Mouse (Mus musculus) midbrain, postnatal 0 days (tissue): Measurements from ENCODE around the gene Anks6. TPM values are rescaled to one million over a fixed set of nuclear protein-coding genes. Genes with fewer than 3 reads are reported as not detected.

Experiments used
- ATAC-seq: fragments of 200-750 bp; cut with Nextera tagmentation; 2 replicates; pipeline ENCODE4 v1.8.0; 2017; ENCODE audit warnings: moderate number of reproducible peaks, mild to moderate bottlenecking, moderate TSS enrichment, moderate library complexity; ENCODE audit not compliant: low FRiP score
- DNase-seq: peaks from one replicate; pipeline ENCODE4 v3.0.0-alpha.2; 2015; ENCODE audit warnings: low spot score
- H3K27ac ChIP-seq: fragments of 300-500 bp; sonication (generic); 2 replicates; pipeline ENCODE4 v1.5.1; 2014; ENCODE audit warnings: low read depth, mild to moderate bottlenecking, low read length, mixed read lengths
- H3K27me3 ChIP-seq: fragments of 300-500 bp; sonication (generic); 2 replicates; pipeline ENCODE4 v1.6.1; 2014; ENCODE audit warnings: low read length, control low read depth, mixed read lengths; ENCODE audit not compliant: insufficient read depth
- H3K36me3 ChIP-seq: fragments of 300-500 bp; sonication (generic); 2 replicates; pipeline ENCODE4 v1.6.1; 2014; ENCODE audit warnings: low read length, control low read depth, mixed read lengths; ENCODE audit not compliant: insufficient read depth
- H3K4me1 ChIP-seq: fragments of 300-500 bp; sonication (generic); 2 replicates; pipeline ENCODE4 v1.6.1; 2014; ENCODE audit warnings: mild to moderate bottlenecking, control low read depth, antibody characterized with exemption, low read length, mixed read lengths; ENCODE audit not compliant: insufficient read depth
- H3K4me2 ChIP-seq: fragments of 300-500 bp; sonication (generic); 2 replicates; pipeline ENCODE4 v1.6.1; 2014; ENCODE audit warnings: low read depth, mild to moderate bottlenecking, low read length, mixed read lengths; ENCODE audit not compliant: poor library complexity, severe bottlenecking
- H3K4me3 ChIP-seq: fragments of 300-500 bp; sonication (generic); 2 replicates; pipeline ENCODE4 v1.5.1; 2014; ENCODE audit warnings: low read depth, mild to moderate bottlenecking, low read length, moderate library complexity
- H3K9ac ChIP-seq: fragments of 300-500 bp; sonication (generic); replicated peaks from 2 replicates; pipeline ENCODE4 v1.6.1; 2014; ENCODE audit warnings: mild to moderate bottlenecking, low read length, moderate library complexity, mixed read lengths; ENCODE audit not compliant: poor library complexity, severe bottlenecking
- H3K9me3 ChIP-seq: fragments of 300-500 bp; sonication (generic); 2 replicates; pipeline ENCODE4 v1.6.1; 2016; ENCODE audit warnings: low read length, control low read depth
- CTCF ChIP-seq: IDR thresholded peaks from 2 replicates; pipeline ENCODE4 v1.5.1; 2016; ENCODE audit warnings: antibody characterized with exemption, mild to moderate bottlenecking
- WGBS: fragments of 180-500 bp; shearing (Covaris S2); extraction: QIAGEN DNeasy Blood & Tissue Kit; methylation state at CpG from one replicate; pipeline ENCODE4 v1.1.7; 2014; 5-methylcytosine and 5-hydroxymethylcytosine counted together
- polyA plus RNA-seq: library from polyadenylated mRNA; unstranded; fragments of >200 nt; fragmentation: Nextera tagmentation; extraction: Ambion mirVana; gene quantifications from 2 replicates; pipeline ENCODE4 v1.2.1, GENCODE M21; 2015
- total RNA-seq: library from RNA; depleted of rRNA; stranded (reverse); fragments of >200 nt; gene quantifications from 2 replicates; pipeline ENCODE4 v1.2.3, GENCODE M21; 2014; rRNA removed

Anks6 gene
- 10.1 and 17.9 TPM in 2 replicates for total RNA-seq
- polyA plus RNA-seq, result 3.0 and 3.3 TPM in 2 replicates

DNA sequence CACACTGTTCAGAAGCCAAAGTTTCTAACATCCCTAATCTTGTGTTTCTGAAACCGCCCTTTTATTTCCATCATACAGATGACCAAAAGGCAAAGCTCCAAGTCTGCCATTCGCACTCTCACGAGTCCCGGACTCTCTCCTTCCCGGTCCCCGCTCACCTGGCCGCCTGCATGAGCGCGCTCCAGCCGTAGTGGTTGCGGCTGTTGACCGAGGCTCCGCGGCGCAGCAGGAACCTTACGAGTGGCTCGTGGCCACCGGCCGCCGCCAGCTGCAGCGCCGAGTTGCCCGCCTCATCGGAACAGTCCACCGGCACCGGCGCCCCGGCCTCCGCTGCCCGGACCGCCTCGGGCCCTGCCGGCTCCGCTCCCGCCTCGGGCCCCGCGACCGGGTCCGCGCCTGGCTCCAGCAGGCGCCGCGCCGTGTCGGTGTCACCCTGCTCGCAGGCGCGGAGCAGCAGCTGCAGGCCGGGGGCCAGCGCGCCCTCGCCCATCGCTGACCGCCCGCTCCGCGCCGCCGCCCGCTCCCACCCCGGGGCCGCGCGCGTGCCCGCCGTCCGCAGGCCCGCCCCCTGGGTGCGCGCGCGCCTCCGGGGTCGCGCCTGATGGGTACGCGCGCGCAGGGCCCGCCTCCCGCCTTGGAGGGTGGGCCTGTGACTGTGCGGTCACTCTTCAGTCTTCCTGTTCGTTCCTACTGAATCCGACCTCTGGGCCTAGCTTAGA is at the start of gene Anks6:
Gene Anks6 (minus strand): TSS at position 637 of the 719 bp plus-strand sequence.
- Histone ChIP-seq H3K4me3 (peak within 1 kb of the TSS; percentile 61), H3K4me1 (peaks cover 6% of the 10 kb centered on the region; the same call in 1 of the 2 replicates), H3K9me3 (no peaks in the 10 kb centered on the region), H3K27me3 (no peaks in the 10 kb centered on the region), H3K9ac (peak within 1 kb of the TSS; percentile 83), H3K27ac (peak within 1 kb of the TSS; percentile 86), H3K4me2 (peak within 1 kb of the TSS; percentile 56), H3K36me3 (no peaks in the 10 kb centered on the region)
- under 1% methylated on average over 71 of the region's 86 CpGs for WGBS
- peak; percentile 90 for DNase-seq
- TF ChIP-seq CTCF, result no peak
- peak; percentile 92 for ATAC-seq

DNA sequence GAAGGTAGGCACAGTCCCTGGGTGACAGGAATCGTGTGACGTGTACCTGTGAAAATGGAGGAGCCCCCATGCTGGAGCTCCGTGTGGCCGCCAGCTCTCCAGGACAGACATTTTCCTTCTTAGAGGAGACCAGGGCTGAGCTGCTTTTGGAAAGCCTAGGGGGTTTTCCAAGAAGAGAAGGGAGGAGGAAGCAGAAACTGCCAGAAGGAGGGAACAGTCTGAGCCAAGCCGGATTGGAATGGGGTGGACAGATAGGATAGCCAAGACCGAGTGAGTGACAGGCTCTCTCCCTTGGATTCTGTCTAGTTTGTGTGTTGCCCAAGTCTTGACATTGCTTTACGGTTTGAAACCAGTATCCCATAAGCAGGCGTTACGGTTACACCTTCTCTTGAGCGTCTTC is 46.3 kb upstream of the Anks6 start:
- ATAC-seq, result no peak
- Histone ChIP-seq H3K27me3 (no peaks in the 10 kb centered on the region), H3K4me1 (no peaks in the 10 kb centered on the region), H3K9me3 (no peaks in the 10 kb centered on the region), H3K36me3 (no peaks in the 10 kb centered on the region), H3K9ac (no peak overlapping the region), H3K27ac (no peak overlapping the region), H3K4me3 (no peak overlapping the region), H3K4me2 (no peak overlapping the region)
- DNase-seq, result no peak
- no peak for TF ChIP-seq CTCF
- WGBS, result 95% methylated on average over 10 of the region's 10 CpGs

DNA sequence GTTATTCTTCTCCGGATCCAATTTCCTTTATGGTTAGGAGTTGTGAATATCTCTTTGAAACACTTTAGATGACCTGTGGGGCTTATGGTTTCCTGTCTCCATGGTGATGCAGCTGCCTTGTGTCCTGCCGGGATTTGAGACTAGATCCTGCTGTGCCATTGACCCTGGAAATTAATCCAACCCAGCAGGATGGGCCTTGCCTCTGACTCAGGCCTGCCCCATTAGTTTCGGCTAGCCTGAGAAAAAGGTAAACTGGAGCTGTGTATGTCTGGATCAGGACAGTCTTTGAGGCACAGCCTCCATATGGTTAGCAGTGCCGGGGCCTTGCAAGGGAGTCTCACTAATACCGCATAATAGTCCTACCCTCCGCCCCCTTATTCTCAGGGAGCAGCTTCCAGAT is 36.4 kb upstream of the Anks6 start:
- Histone ChIP-seq H3K4me1 (peaks cover 5% of the 10 kb centered on the region; the same call in 1 of the 2 replicates), H3K9ac (no peak overlapping the region), H3K9me3 (no peaks in the 10 kb centered on the region), H3K4me3 (no peak overlapping the region), H3K36me3 (no peaks in the 10 kb centered on the region), H3K4me2 (no peak overlapping the region), H3K27me3 (0 out of 2 replicates have a peak, but pooled peaks cover 11% of the 10 kb centered on the region), H3K27ac (no peak overlapping the region)
- ATAC-seq, result no peak
- TF ChIP-seq CTCF, result no peak
- no peak for DNase-seq
- 26% methylated on average over 6 of the region's 6 CpGs for WGBS

DNA sequence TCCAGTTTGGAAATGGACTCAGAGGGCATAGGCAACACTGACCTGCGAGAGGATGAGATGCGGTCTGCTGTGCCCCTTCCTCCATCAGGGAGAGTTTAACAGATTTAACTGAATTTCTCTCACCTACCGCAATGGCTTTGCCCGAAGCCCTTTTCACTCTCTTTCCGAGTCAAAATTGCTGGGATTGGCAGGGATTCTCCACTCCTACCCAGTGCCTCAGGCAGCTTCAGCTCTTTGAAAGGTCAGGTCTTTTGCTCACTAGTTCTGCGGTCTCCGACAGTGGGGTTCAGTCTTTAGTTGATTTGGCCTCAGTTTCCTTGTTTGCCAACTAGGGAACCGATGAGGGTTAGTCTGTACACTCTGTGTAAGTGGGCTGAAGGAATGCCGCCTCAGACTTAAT is 35.9 kb upstream of the Anks6 start:
- H3K4me3 ChIP-seq, result no peak overlapping the region
- H3K27me3 ChIP-seq, result 0 out of 2 replicates have a peak, but pooled peaks cover 11% of the 10 kb centered on the region
- TF ChIP-seq CTCF, result no peak
- no peaks in the 10 kb centered on the region for H3K9me3 ChIP-seq
- H3K4me1 ChIP-seq, result peaks cover 5% of the 10 kb centered on the region; the same call in 1 of the 2 replicates
- no peak for DNase-seq
- H3K27ac ChIP-seq, result no peak overlapping the region
- ATAC-seq, result no peak
- no peak overlapping the region; the same call in 1 of the 2 replicates for H3K4me2 ChIP-seq
- no peaks in the 10 kb centered on the region for H3K36me3 ChIP-seq
- 22% methylated on average over 9 of the region's 9 CpGs for WGBS
- H3K9ac ChIP-seq, result no peak overlapping the region

DNA sequence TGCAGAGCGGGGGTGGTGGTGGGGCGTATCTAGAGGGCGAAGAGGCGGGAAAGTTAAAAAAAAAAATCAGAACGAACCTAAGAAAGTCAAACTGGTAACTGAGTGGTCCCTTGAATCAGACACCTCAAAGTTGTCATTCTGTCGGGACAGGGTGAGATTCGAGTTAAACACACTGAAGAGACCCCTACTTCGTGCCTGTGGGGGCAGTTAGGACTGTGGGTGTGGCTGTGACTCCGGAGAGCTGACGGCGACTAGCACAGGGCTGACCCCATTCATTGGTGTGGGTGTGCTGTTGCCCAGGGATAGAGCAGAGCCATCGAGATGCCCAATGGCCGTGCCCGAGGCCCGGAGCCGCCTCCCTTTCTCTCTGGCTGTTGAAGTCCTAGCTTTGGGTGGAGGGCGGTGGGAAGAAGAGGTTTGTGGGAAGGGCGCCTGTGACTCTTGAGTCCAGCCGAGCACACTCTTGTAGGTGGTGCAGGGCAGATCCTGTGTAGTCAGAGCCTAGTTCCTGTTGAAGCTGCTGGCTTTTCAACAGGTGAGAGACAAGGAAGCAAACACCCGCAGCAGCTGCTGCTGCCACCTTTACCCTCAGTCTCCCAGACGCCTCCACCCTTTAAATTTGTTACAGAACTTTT is 35.3 kb upstream of the Anks6 start:
- Histone ChIP-seq H3K9ac (peak overlapping the region; percentile 68), H3K4me2 (peak overlapping the region; percentile 99), H3K27me3 (0 out of 2 replicates have a peak, but pooled peaks cover 11% of the 10 kb centered on the region), H3K27ac (no peak overlapping the region), H3K4me3 (peak overlapping the region; percentile 68), H3K9me3 (no peaks in the 10 kb centered on the region), H3K36me3 (no peaks in the 10 kb centered on the region), H3K4me1 (peaks cover 5% of the 10 kb centered on the region; the same call in 1 of the 2 replicates)
- no peak for ATAC-seq
- WGBS, result 4% methylated on average over 21 of the region's 21 CpGs
- no peak for DNase-seq
- no peak for TF ChIP-seq CTCF
